Mouse (Mus musculus) embryonic fibroblast, embryonic 13.5 days (primary cell): ENCODE data around the gene Baz2a.
"Not testable (repeated sequence)": the region's sequence is repeated elsewhere in the genome, so short reads cannot be mapped to it uniquely, and the experiment has no call there.

Source experiments
- CTCF ChIP-seq: IDR thresholded peaks from 2 replicates; pipeline ENCODE4 v1.5.1; 2011; ENCODE audit warnings: mild to moderate bottlenecking, control low read depth, low read length, moderate library complexity, borderline replicate concordance; ENCODE audit not compliant: insufficient read depth
- POLR2A ChIP-seq: IDR thresholded peaks from 2 replicates; pipeline ENCODE4 v1.6.1; 2011; ENCODE audit warnings: low read depth, mild to moderate bottlenecking, control low read depth, low read length, moderate library complexity

DNA sequence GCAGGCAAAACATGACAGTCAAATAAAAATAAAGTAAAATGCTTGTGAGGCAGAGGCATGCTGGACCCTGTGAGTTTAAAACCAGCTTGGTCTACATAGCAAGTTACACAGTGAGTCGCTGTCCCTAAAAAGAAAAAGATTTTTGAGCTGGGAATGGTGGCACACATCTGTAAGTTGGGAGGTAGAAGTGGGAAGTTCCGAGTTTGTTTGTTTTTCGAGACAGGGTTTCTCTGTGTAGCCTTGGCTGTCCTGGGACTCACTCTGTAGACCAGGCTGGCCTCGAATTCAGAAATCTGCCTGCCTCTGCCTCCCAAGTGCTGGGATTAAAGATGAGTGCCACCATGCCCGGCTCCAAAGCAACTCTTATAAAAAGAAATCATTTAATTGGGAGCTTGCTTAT lies 13.1 kb upstream of the Baz2a start:
- TF ChIP-seq POLR2A, CTCF: not testable (repeated sequence)
